In genomic region chr19:45047935-45048643, GRCm38 (mm10) we compare ENCODE assay signal across 1 mouse cellular context.
TF ChIP-seq lines count a peak whose summit lies in the region.

No protein-coding gene starts in this region.

TF ChIP-seq in CH12.LX, 34 proteins besides CTCF, POLR2A, EP300 and RAD21:
- TF ChIP-seq USF1 (IDR thresholded peaks at IDR 0.05; ENCODE audit: low read depth, low read length) = no peak
- peak; percentile 13; the same call in 1 of the 2 replicates for TF ChIP-seq MXI1 (IDR thresholded peaks at IDR 0.05; ENCODE audit: low read depth, low read length)
- TF ChIP-seq E2F4 (IDR thresholded peaks at IDR 0.05; ENCODE audit: insufficient replicate concordance, low read depth, low read length) = no peak
- TF ChIP-seq MEF2A (IDR thresholded peaks at IDR 0.05; ENCODE audit: borderline replicate concordance, low read depth, low read length) = no peak
- TF ChIP-seq BHLHE40 (IDR thresholded peaks at IDR 0.05; ENCODE audit: low read depth, low read length) = no peak
- no peak for TF ChIP-seq KAT2A (IDR thresholded peaks at IDR 0.05; ENCODE audit: insufficient replicate concordance, low read length)
- TF ChIP-seq POLR2AphosphoS2 (IDR thresholded peaks at IDR 0.05; ENCODE audit: low read depth, low read length) = no peak
- no peak; the same call in 1 of the 2 replicates for TF ChIP-seq MAZ (IDR thresholded peaks at IDR 0.05; ENCODE audit: low read depth, low read length)
- 0 out of 2 replicates have a peak, but pooled peaks have one; percentile 19 for TF ChIP-seq IRF4 (IDR thresholded peaks at IDR 0.05; ENCODE audit: low read depth, low read length)
- TF ChIP-seq JUND (conservative IDR thresholded peaks at IDR 0.05; ENCODE audit: low read depth, low read length) = no peak
